Mouse (Mus musculus): ENCODE results near the gene Otc.

GRCm38 (mm10) chrX:10243916-10244315, 8.2 kb upstream of the Otc start:
- TF ChIP-seq NRF1 (IDR thresholded peaks at IDR 0.05; ENCODE audit: low read depth, low read length) = no peak
- TF ChIP-seq CTCF (conservative IDR thresholded peaks at IDR 0.05 in 1 of 2, IDR thresholded peaks at IDR 0.05 in 1 of 2; ENCODE audit: low read depth in 2 of 2, low read length in 2 of 2) = no peak
- no peak for TF ChIP-seq CHD2 (IDR thresholded peaks at IDR 0.05; ENCODE audit: low read length)
- no peak for TF ChIP-seq POLR2A (IDR thresholded peaks at IDR 0.05; ENCODE audit: low read depth, low read length)
- no peak for TF ChIP-seq EP300 (IDR thresholded peaks at IDR 0.05; ENCODE audit: low read length)
- TF ChIP-seq CHD1 (IDR thresholded peaks at IDR 0.05; ENCODE audit: low read depth, low read length) = no peak
- TF ChIP-seq MAZ (IDR thresholded peaks at IDR 0.05; ENCODE audit: low read depth, low read length) = no peak
- no peak for TF ChIP-seq RAD21 (IDR thresholded peaks at IDR 0.05; ENCODE audit: low read depth, low read length)
- TF ChIP-seq POLR2AphosphoS2 (IDR thresholded peaks at IDR 0.05; ENCODE audit: low read depth, low read length) = no peak
